Mouse (Mus musculus) ES-Bruce4 (cell line): ENCODE data around the gene Tmub2. TPM values are rescaled to one million over a fixed set of nuclear protein-coding genes. Genes with fewer than 3 reads are reported as not detected.
A peak's percentile ranks its signal among the peaks of the same experiment; 100 is the strongest.
"Not testable (repeated sequence)": the region's sequence is repeated elsewhere in the genome, so short reads cannot be mapped to it uniquely, and the experiment has no call there.

ENCODE experiments used
- H3K27ac ChIP-seq: 2 replicates; pipeline ENCODE4 v1.5.1; 2012; ENCODE audit warnings: low read length, inconsistent platforms; ENCODE audit not compliant: insufficient read depth
- H3K27me3 ChIP-seq: 2 replicates; pipeline ENCODE4 v1.6.1; 2012; ENCODE audit warnings: mild to moderate bottlenecking, low read length, inconsistent platforms; ENCODE audit not compliant: control insufficient read depth, poor library complexity, insufficient read depth, severe bottlenecking
- H3K36me3 ChIP-seq: 2 replicates; pipeline ENCODE4 v1.6.1; 2012; ENCODE audit warnings: inconsistent platforms, mild to moderate bottlenecking, low read length, moderate library complexity; ENCODE audit not compliant: control insufficient read depth, poor library complexity, insufficient read depth, severe bottlenecking
- H3K4me1 ChIP-seq: one replicate; pipeline ENCODE4 v1.8.1; 2011; ENCODE audit warnings: low read length; ENCODE audit not compliant: control insufficient read depth, insufficient read depth
- H3K4me3 ChIP-seq: 2 replicates; pipeline ENCODE4 v1.5.1; 2011; ENCODE audit warnings: low read depth, mild to moderate bottlenecking, low read length
- H3K9ac ChIP-seq: 2 replicates; pipeline ENCODE4 v1.6.1; 2012; ENCODE audit warnings: low read depth, mild to moderate bottlenecking, inconsistent platforms; ENCODE audit not compliant: poor library complexity, severe bottlenecking
- H3K9me3 ChIP-seq: replicated peaks from 2 replicates; pipeline ENCODE4 v1.6.1; 2012; ENCODE audit warnings: mild to moderate bottlenecking, low read length, inconsistent platforms; ENCODE audit not compliant: control insufficient read depth, poor library complexity, insufficient read depth, severe bottlenecking
- CTCF ChIP-seq: IDR thresholded peaks from one replicate; pipeline ENCODE4 v1.8.1; 2011; ENCODE audit warnings: low read depth, low read length
- EP300 ChIP-seq: IDR thresholded peaks from 2 replicates; pipeline ENCODE4 v1.6.1; 2011; ENCODE audit warnings: low read depth, low read length; ENCODE audit not compliant: insufficient read depth
- POLR2A ChIP-seq: IDR thresholded peaks from one replicate; pipeline ENCODE4 v1.8.1; 2011; ENCODE audit warnings: low read length; ENCODE audit not compliant: insufficient read depth
- polyA plus RNA-seq: library from polyadenylated mRNA; stranded (reverse); fragments of >200 nt; gene quantifications from 2 replicates; pipeline ENCODE4 v1.2.4, GENCODE M21; 2011; ENCODE audit warnings: low read depth; ENCODE audit not compliant: missing spikeins, insufficient read depth, insufficient read length

Tmub2 gene
- polyA plus RNA-seq, 1 experiment = 20.0 TPM

DNA sequence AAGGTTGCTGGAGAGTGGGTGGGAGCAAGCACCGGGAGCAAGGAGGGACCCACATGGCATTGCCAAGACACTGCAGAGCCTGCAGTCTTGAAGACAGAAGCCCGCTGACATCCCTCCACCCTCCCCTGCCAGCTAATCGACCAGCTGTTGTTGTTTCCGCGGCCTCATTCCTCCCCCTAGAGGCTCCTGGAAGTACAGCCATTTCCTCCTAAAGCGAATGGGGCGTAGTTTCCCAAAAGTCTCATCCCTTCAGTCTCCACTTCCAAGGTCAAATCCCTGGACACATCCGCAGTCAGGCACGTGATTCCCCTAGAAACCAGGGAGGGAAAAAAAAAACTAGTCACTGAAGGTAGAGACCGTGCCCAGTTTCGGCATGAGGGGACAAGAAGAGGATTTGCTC lies 17.3 kb upstream of the Tmub2 start:
- Histone ChIP-seq H3K36me3 (peaks cover 11% of the 10 kb centered on the region), H3K27ac (peak overlapping the region; percentile 33), H3K4me3 (no peak overlapping the region), H3K9me3 (no peaks in the 10 kb centered on the region), H3K27me3 (no peaks in the 10 kb centered on the region), H3K4me1 (peaks cover 10% of the 10 kb centered on the region), H3K9ac (no peak overlapping the region)
- TF ChIP-seq CTCF (peak; percentile 59), POLR2A (no peak), EP300 (0 out of 2 replicates have a peak, but pooled peaks have one; percentile 39)

DNA sequence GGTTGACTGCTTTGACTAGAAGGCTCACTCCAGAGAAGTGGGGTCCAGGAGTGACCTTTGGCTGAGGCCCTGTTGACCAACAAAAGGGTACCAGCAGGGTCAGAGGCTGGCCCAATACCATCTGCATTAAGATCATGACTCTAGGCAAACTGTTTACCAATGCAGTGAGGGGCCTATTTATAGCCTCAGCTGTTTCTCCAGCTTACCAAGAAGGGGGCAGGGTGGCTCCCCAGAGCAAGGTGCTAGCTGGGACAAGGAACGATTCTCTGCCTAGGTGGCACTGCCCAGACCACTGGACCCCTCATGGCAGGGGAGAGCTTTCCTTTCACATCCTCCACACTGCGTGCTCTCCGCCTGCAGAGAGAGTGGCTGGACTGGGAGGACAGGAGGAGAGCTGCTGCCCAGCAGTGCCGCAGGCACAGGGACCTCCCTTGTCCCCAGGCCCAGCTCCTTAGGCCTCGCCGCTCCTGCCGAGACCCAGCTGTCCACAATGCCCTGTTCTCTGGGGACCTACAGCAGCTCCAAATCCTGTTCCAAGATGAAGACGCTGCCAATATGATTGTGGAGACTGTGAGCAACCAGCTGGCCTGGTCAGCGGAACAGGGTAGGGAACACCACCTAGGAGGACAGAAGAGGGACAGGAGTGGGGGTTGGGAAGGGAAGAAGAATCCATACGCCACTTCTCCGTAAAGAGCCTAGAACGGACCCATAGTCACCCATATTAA lies 16.0 kb upstream of the Tmub2 start, which contains the start of gene Asb16:
Gene Asb16 (plus strand): TSS at position 224 of the 725 bp plus-strand sequence.
- H3K27ac ChIP-seq = peak within 1 kb of the TSS; percentile 33
- no peak within 1 kb of the TSS for H3K9ac ChIP-seq
- H3K4me3 ChIP-seq = no peak within 1 kb of the TSS

DNA sequence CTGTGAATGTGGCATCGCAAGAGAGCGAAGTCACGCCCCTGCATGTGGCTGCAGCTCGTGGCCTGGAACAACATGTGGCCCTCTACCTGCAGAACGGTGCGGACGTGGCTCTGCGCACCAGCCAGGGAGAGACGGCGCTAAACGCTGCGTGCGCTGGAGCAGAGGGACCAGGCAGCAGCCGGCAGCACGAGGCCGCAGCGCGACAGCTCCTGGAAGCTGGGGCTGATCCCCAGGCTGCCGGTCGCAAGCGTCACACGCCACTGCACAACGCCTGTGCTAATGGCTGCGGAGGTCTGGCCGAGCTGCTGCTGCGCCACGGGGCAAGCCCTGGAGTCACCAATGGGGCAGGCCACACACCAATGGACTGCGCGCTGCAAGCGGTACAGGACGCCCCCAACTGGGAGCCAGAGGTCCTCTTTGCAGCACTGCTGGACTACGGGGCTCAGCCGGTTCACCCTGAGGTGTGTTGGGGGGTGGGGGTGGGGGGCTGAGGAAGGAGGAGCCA lies 8.3 kb upstream of the Tmub2 start:
- H3K27ac ChIP-seq = no peak overlapping the region
- H3K4me1 ChIP-seq = no peaks in the 10 kb centered on the region
- H3K36me3 ChIP-seq = no peaks in the 10 kb centered on the region
- no peaks in the 10 kb centered on the region for H3K27me3 ChIP-seq
- H3K9me3 ChIP-seq = no peaks in the 10 kb centered on the region
- TF ChIP-seq CTCF = peak; percentile 24
- no peak for TF ChIP-seq EP300
- no peak for TF ChIP-seq POLR2A
- H3K4me3 ChIP-seq = peak overlapping the region; percentile 24
- peak overlapping the region; percentile 17 for H3K9ac ChIP-seq

More for the DNA sequence above, 16.0 kb upstream of the Tmub2 start, which contains the start of gene Asb16:
- Histone ChIP-seq H3K36me3 (0 out of 2 replicates have a peak, but pooled peaks cover 5% of the 10 kb centered on the region), H3K4me1 (peaks cover 10% of the 10 kb centered on the region), H3K9me3 (no peaks in the 10 kb centered on the region), H3K27me3 (no peaks in the 10 kb centered on the region)
- no peak for TF ChIP-seq CTCF
- no peak for TF ChIP-seq EP300
- no peak for TF ChIP-seq POLR2A

DNA sequence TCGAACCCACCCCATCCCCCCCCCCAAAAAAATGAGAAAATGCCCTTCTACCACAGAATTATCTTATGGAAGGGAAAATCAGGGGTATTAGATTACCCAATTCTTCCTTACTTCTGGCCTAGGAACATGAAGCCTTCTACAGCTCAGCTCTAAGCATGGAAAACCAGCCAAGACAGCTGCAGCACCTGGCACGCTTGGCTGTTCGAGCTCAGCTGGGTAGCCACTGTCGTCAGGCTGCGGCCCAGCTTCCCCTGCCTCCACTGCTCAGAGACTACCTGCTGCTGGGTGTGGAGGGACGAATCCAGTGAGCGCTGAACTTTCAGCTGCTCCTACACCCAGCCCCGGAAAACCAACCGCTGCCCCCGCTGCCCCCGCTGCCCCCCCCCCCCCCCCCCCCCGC lies 7.0 kb upstream of the Tmub2 start:
- no peak overlapping the region for H3K9ac ChIP-seq
- TF ChIP-seq EP300 = no peak
- no peak for TF ChIP-seq CTCF
- TF ChIP-seq POLR2A = no peak
- no peaks in the 10 kb centered on the region for H3K4me1 ChIP-seq
- no peaks in the 10 kb centered on the region for H3K36me3 ChIP-seq
- H3K9me3 ChIP-seq = no peaks in the 10 kb centered on the region
- no peak overlapping the region for H3K27ac ChIP-seq
- no peak overlapping the region for H3K4me3 ChIP-seq
- no peaks in the 10 kb centered on the region for H3K27me3 ChIP-seq

- H3K4me3 ChIP-seq = no peak overlapping the region
- no peak overlapping the region for H3K9ac ChIP-seq
- H3K4me1 ChIP-seq = no peaks in the 10 kb centered on the region
- TF ChIP-seq EP300 = no peak
- no peak overlapping the region for H3K27ac ChIP-seq
- no peaks in the 10 kb centered on the region for H3K36me3 ChIP-seq
- H3K27me3 ChIP-seq = no peaks in the 10 kb centered on the region
- H3K9me3 ChIP-seq = no peaks in the 10 kb centered on the region
Measured at GRCm38 (mm10) chr11:102279595-102279994, 5.1 kb upstream of the Tmub2 start.

GRCm38 (mm10) chr11:102280267-102280666 lies 4.5 kb upstream of the Tmub2 start:
- H3K4me3 ChIP-seq, H3K9ac ChIP-seq, H3K36me3 ChIP-seq, H3K27me3 ChIP-seq, H3K27ac ChIP-seq, H3K4me1 ChIP-seq, H3K9me3 ChIP-seq: not testable (repeated sequence)
